Mouse (Mus musculus) MEL (cell line): ENCODE data around the gene Msantd1. TPM values are rescaled to one million over a fixed set of nuclear protein-coding genes. Genes with fewer than 3 reads are reported as not detected.

ENCODE experiments used
- DNase-seq: peaks from one replicate; pipeline ENCODE4 v3.0.0; 2011; ENCODE audit warnings: low read depth, low spot score
- H3K27ac ChIP-seq: 2 replicates; pipeline ENCODE4 v1.5.1; 2012; ENCODE audit warnings: low read depth, mild to moderate bottlenecking, control low read depth, low read length, moderate library complexity; ENCODE audit not compliant: control insufficient read depth
- H3K27me3 ChIP-seq, 2 experiments: fragments of 150-350 bp in 1 of 2; sonication (generic) in 1 of 2; 2 replicates each; pipeline ENCODE4 v1.6.1; 2012; ENCODE audit warnings: low read length in 2 of 2, mild to moderate bottlenecking in 2 of 2, improper control_type of control experiment in 1 of 2, moderate library complexity in 1 of 2; ENCODE audit not compliant: insufficient read depth in 2 of 2, control insufficient read depth in 1 of 2
- H3K36me3 ChIP-seq, 2 experiments: 2 replicates each; pipeline ENCODE4 v1.6.1; 2012 to 2014; ENCODE audit warnings: low read length in 2 of 2, improper control_type of control experiment in 1 of 2, inconsistent platforms in 1 of 2, mild to moderate bottlenecking in 1 of 2; ENCODE audit not compliant: insufficient read depth in 2 of 2, control insufficient read depth in 1 of 2
- H3K4me1 ChIP-seq, 2 experiments: fragments of 150-350 bp in 1 of 2; sonication (generic) in 1 of 2; 2 replicates each; pipeline ENCODE4 v1.6.1; 2012; ENCODE audit warnings: low read length in 2 of 2, improper control_type of control experiment in 1 of 2, mild to moderate bottlenecking in 1 of 2; ENCODE audit not compliant: insufficient read depth in 2 of 2, control insufficient read depth in 1 of 2
- H3K4me3 ChIP-seq, 2 experiments: fragments of 150-350 bp in 1 of 2; sonication (generic) in 1 of 2; 2 replicates each; pipeline ENCODE4 v1.5.1; 2012; ENCODE audit warnings: low read depth in 2 of 2, low read length in 2 of 2, mild to moderate bottlenecking in 2 of 2, moderate library complexity in 2 of 2, control low read depth in 1 of 2, improper control_type of control experiment in 1 of 2; ENCODE audit not compliant: control insufficient read depth in 1 of 2, insufficient read depth in 1 of 2
- H3K79me2 ChIP-seq: 2 replicates; pipeline ENCODE4 v1.6.1; 2012; ENCODE audit warnings: mild to moderate bottlenecking, low read length, moderate library complexity; ENCODE audit not compliant: control insufficient read depth, poor library complexity, insufficient read depth
- H3K9ac ChIP-seq: 2 replicates; pipeline ENCODE4 v1.6.1; 2012; ENCODE audit warnings: low read depth, mild to moderate bottlenecking, control low read depth, low read length, moderate library complexity; ENCODE audit not compliant: control insufficient read depth, poor library complexity, severe bottlenecking
- H3K9me3 ChIP-seq: fragments of 150-350 bp; sonication (generic); replicated peaks from 2 replicates; pipeline ENCODE4 v1.6.1; 2012; ENCODE audit warnings: mild to moderate bottlenecking, low read length, improper control_type of control experiment, moderate library complexity; ENCODE audit not compliant: insufficient read depth
- CTCF ChIP-seq, 3 experiments: IDR thresholded peaks in 2 of 3; conservative IDR thresholded peaks in 1 of 3; 2 replicates each; pipeline ENCODE4 v1.5.1; 2011 to 2012; ENCODE audit warnings: low read length in 3 of 3, low read depth in 2 of 3, mild to moderate bottlenecking in 2 of 3, improper control_type of control experiment in 1 of 3, inconsistent platforms in 1 of 3, mixed read lengths in 1 of 3, moderate library complexity in 1 of 3; ENCODE audit not compliant: control insufficient read depth in 1 of 3, insufficient read depth in 1 of 3, poor library complexity in 1 of 3, severe bottlenecking in 1 of 3
- ELF1 ChIP-seq: IDR thresholded peaks from 2 replicates; pipeline ENCODE4 v1.6.1; 2014; ENCODE audit warnings: low read depth, mild to moderate bottlenecking, inconsistent platforms, low read length, improper control_type of control experiment, moderate library complexity
- GATA1 ChIP-seq: IDR thresholded peaks from 2 replicates; pipeline ENCODE4 v1.6.1; 2011; ENCODE audit warnings: low read depth, low read length, improper control_type of control experiment
- JUND ChIP-seq: IDR thresholded peaks from 2 replicates; pipeline ENCODE4 v1.6.1; 2011; ENCODE audit warnings: low read depth, mild to moderate bottlenecking, improper control_type of control experiment, low read length
- MAZ ChIP-seq: IDR thresholded peaks from 2 replicates; pipeline ENCODE4 v1.6.1; 2012; ENCODE audit warnings: low read depth, mild to moderate bottlenecking, inconsistent platforms, low read length, improper control_type of control experiment
- MEF2A ChIP-seq: IDR thresholded peaks from 2 replicates; pipeline ENCODE4 v1.6.1; 2014; ENCODE audit warnings: low read depth, mild to moderate bottlenecking, inconsistent platforms, low read length, improper control_type of control experiment; ENCODE audit not compliant: poor library complexity, insufficient replicate concordance, severe bottlenecking; ENCODE audit errors: extremely low read depth
- MXI1 ChIP-seq: IDR thresholded peaks from 2 replicates; pipeline ENCODE4 v1.6.1; 2011; ENCODE audit warnings: mild to moderate bottlenecking, low read depth, low read length, improper control_type of control experiment
- MYB ChIP-seq: IDR thresholded peaks from 2 replicates; pipeline ENCODE4 v1.6.1; 2011; ENCODE audit warnings: mild to moderate bottlenecking, low read depth, low read length, improper control_type of control experiment
- NRF1 ChIP-seq: IDR thresholded peaks from 2 replicates; pipeline ENCODE4 v1.6.1; 2014; ENCODE audit warnings: low read depth, mild to moderate bottlenecking, inconsistent platforms, low read length, improper control_type of control experiment, moderate library complexity; ENCODE audit not compliant: poor library complexity, insufficient read depth, severe bottlenecking
- POLR2A ChIP-seq, 2 experiments: IDR thresholded peaks; 2 replicates each; pipeline ENCODE4 v1.6.1; 2011 to 2012; ENCODE audit warnings: low read length in 2 of 2, mild to moderate bottlenecking in 2 of 2, control low read depth in 1 of 2, improper control_type of control experiment in 1 of 2, low read depth in 1 of 2, moderate library complexity in 1 of 2; ENCODE audit not compliant: control insufficient read depth in 1 of 2, insufficient read depth in 1 of 2, poor library complexity in 1 of 2
- POLR2AphosphoS2 ChIP-seq: IDR thresholded peaks from 2 replicates; pipeline ENCODE4 v1.6.1; 2011; ENCODE audit warnings: low read length, improper control_type of control experiment
- POLR2AphosphoS5 ChIP-seq: IDR thresholded peaks from 2 replicates; pipeline ENCODE4 v1.6.1; 2012; ENCODE audit warnings: low read depth, borderline replicate concordance, mild to moderate bottlenecking, inconsistent platforms, low read length, moderate library complexity, mixed read lengths
- RAD21 ChIP-seq: IDR thresholded peaks from 2 replicates; pipeline ENCODE4 v1.6.1; 2011; ENCODE audit warnings: mild to moderate bottlenecking, low read depth, low read length, improper control_type of control experiment
- SMC3 ChIP-seq: IDR thresholded peaks from 2 replicates; pipeline ENCODE4 v1.6.1; 2011; ENCODE audit warnings: low read depth, low read length, improper control_type of control experiment
- TAL1 ChIP-seq: IDR thresholded peaks from 2 replicates; pipeline ENCODE4 v1.6.1; 2012; ENCODE audit warnings: mild to moderate bottlenecking, inconsistent platforms, low read length, moderate library complexity, mixed read lengths
- TBP ChIP-seq: IDR thresholded peaks from 2 replicates; pipeline ENCODE4 v1.8.0; 2011; ENCODE audit warnings: low read depth, low read length, improper control_type of control experiment
- TCF12 ChIP-seq: IDR thresholded peaks from 2 replicates; pipeline ENCODE4 v1.6.1; 2014; ENCODE audit warnings: low read depth, mild to moderate bottlenecking, inconsistent platforms, low read length, improper control_type of control experiment, moderate library complexity
- UBTF ChIP-seq: IDR thresholded peaks from 2 replicates; pipeline ENCODE4 v1.6.1; 2012; ENCODE audit warnings: low read depth, mild to moderate bottlenecking, inconsistent platforms, low read length, improper control_type of control experiment, moderate library complexity, borderline replicate concordance; ENCODE audit not compliant: insufficient read depth
- ZNF384 ChIP-seq: IDR thresholded peaks from 2 replicates; pipeline ENCODE4 v1.6.1; 2012; ENCODE audit warnings: low read depth, mild to moderate bottlenecking, inconsistent platforms, low read length, improper control_type of control experiment
- polyA plus RNA-seq, 2 experiments: library from polyadenylated mRNA; stranded (reverse) in 1 of 2; unstranded in 1 of 2; fragments of >175 nt in 1 of 2; fragments of >200 nt in 1 of 2; gene quantifications; 2 replicates each; pipeline versions ENCODE4 v1.2.1 to v1.2.4; 2012; ENCODE audit warnings: low replicate concordance in 2 of 2, low read depth in 1 of 2; ENCODE audit not compliant: insufficient read length in 2 of 2, insufficient read depth in 1 of 2, missing spikeins in 1 of 2
- total RNA-seq: library from RNA; depleted of rRNA; stranded (reverse); fragments of 300-350 nt; gene quantifications from 2 replicates; pipeline ENCODE4 v1.2.3, GENCODE M21; 2012

Gene Msantd1
- total and polyA plus RNA-seq, 3 experiments, result 0.27 to 0.88 TPM; not detected in 1

GRCm38 (mm10) chr5:34908726-34909633 lies 1.2 kb downstream of the Msantd1 start:
- Histone ChIP-seq H3K27me3 (no peaks in the 10 kb centered on the region), H3K4me3 (no peak overlapping the region), H3K79me2 (no peaks in the 10 kb centered on the region)
- no peak for DNase-seq
- TF ChIP-seq GATA1 (no peak), MAZ (no peak), TAL1 (no peak), CTCF (IDR thresholded peaks at IDR 0.05 in 2 of 3, conservative IDR thresholded peaks at IDR 0.05 in 1 of 3; ENCODE audit: control insufficient read depth in 1 of 3, insufficient read depth in 1 of 3, low read depth in 2 of 3, low read length in 3 of 3, poor library complexity in 1 of 3, severe bottlenecking in 1 of 3) (no peak), ZNF384 (no peak), MXI1 (no peak), POLR2AphosphoS2 (no peak), MYB (no peak), UBTF (no peak), TCF12 (no peak), TBP (no peak), RAD21 (no peak), MEF2A (no peak), POLR2A (IDR thresholded peaks at IDR 0.05; ENCODE audit: control insufficient read depth in 1 of 2, insufficient read depth in 1 of 2, low read depth in 1 of 2, low read length in 2 of 2, poor library complexity in 1 of 2) (no peak), ELF1 (no peak), SMC3 (no peak), JUND (no peak), POLR2AphosphoS5 (no peak), NRF1 (no peak)
- TF ChIP-seq, all 39 proteins: peak for 0
- Histone ChIP-seq H3K9me3 (no peaks in the 10 kb centered on the region), H3K9ac (no peak overlapping the region), H3K4me1 (no peaks in the 10 kb centered on the region; a peak in 1 of 4 replicates), H3K36me3 (peaks cover 0 to 11% of the 10 kb centered on the region in 2 experiments; a peak in 2 of 4 replicates), H3K27ac (no peak overlapping the region)
